Mouse (Mus musculus) forebrain, embryonic 14.5 days (tissue): ENCODE measurements around the gene Emcn. TPM values are rescaled to one million over a fixed set of nuclear protein-coding genes. Genes with fewer than 3 reads are reported as not detected.

Experiments
- ATAC-seq: fragments of 200-750 bp; cut with Nextera tagmentation; 2 replicates; pipeline ENCODE4 v1.8.0; 2017; ENCODE audit warnings: mild to moderate bottlenecking, moderate library complexity
- DNase-seq: peaks from one replicate; pipeline ENCODE4 v3.0.0-alpha.2; 2015; ENCODE audit warnings: low spot score
- H3K27ac ChIP-seq: fragments of 300-500 bp; sonication (generic); 2 replicates; pipeline ENCODE4 v1.5.1; 2014; ENCODE audit warnings: low read depth, mild to moderate bottlenecking, control low read depth, low read length, moderate library complexity
- H3K27me3 ChIP-seq: fragments of 300-500 bp; sonication (generic); replicated peaks from 2 replicates; pipeline ENCODE4 v1.6.1; 2014; ENCODE audit warnings: low read length, control low read depth, mixed read lengths; ENCODE audit not compliant: control insufficient read depth, insufficient read depth
- H3K36me3 ChIP-seq: fragments of 300-500 bp; sonication (generic); 2 replicates; pipeline ENCODE4 v1.6.1; 2014; ENCODE audit warnings: low read length, control low read depth; ENCODE audit not compliant: control insufficient read depth, insufficient read depth
- H3K4me1 ChIP-seq: fragments of 300-500 bp; sonication (generic); 2 replicates; pipeline ENCODE4 v1.6.1; 2014; ENCODE audit warnings: antibody characterized with exemption, low read length, control low read depth; ENCODE audit not compliant: control insufficient read depth, insufficient read depth
- H3K4me2 ChIP-seq: fragments of 300-500 bp; sonication (generic); 2 replicates; pipeline ENCODE4 v1.6.1; 2014; ENCODE audit warnings: mild to moderate bottlenecking, control low read depth, low read length
- H3K4me3 ChIP-seq: fragments of 300-500 bp; sonication (generic); 2 replicates; pipeline ENCODE4 v1.5.1; 2014; ENCODE audit warnings: low read depth, low read length, control low read depth
- H3K9ac ChIP-seq: fragments of 300-500 bp; sonication (generic); 2 replicates; pipeline ENCODE4 v1.6.1; 2014; ENCODE audit warnings: mild to moderate bottlenecking, low read length, control low read depth, moderate library complexity
- H3K9me3 ChIP-seq: fragments of 300-500 bp; sonication (generic); replicated peaks from 2 replicates; pipeline ENCODE4 v1.6.1; 2016; ENCODE audit warnings: low read length, control low read depth, mixed read lengths; ENCODE audit not compliant: control insufficient read depth
- WGBS: fragments of 180-500 bp; shearing (Covaris S2); extraction: QIAGEN DNeasy Blood & Tissue Kit; methylation state at CpG from one replicate; pipeline ENCODE4 v1.1.7; 2014; 5-methylcytosine and 5-hydroxymethylcytosine counted together
- polyA plus RNA-seq: library from polyadenylated mRNA; unstranded; fragments of >200 nt; fragmentation: Nextera tagmentation; extraction: Ambion mirVana; gene quantifications from 2 replicates; pipeline ENCODE4 v1.2.1, GENCODE M21; 2014

The Emcn gene
- polyA plus RNA-seq, 1 experiment from 2014 or later = 12.5 TPM

GRCm38 (mm10) chr3:137318371-137318770 is 22.5 kb upstream of the Emcn start:
- Histone ChIP-seq H3K27ac (no peak overlapping the region), H3K27me3 (no peaks in the 10 kb centered on the region), H3K9me3 (no peaks in the 10 kb centered on the region), H3K4me3 (no peak overlapping the region), H3K9ac (no peak overlapping the region), H3K4me1 (no peaks in the 10 kb centered on the region), H3K4me2 (no peak overlapping the region), H3K36me3 (no peaks in the 10 kb centered on the region)
- no peak for ATAC-seq
- 96% methylated on average over 2 of the region's 2 CpGs for WGBS
- DNase-seq = no peak

- Histone ChIP-seq H3K4me3 (no peak overlapping the region), H3K27ac (no peak overlapping the region), H3K36me3 (no peaks in the 10 kb centered on the region), H3K4me1 (no peaks in the 10 kb centered on the region), H3K27me3 (no peaks in the 10 kb centered on the region), H3K9me3 (no peaks in the 10 kb centered on the region), H3K4me2 (no peak overlapping the region), H3K9ac (no peak overlapping the region)
- ATAC-seq (no peak), DNase-seq (no peak)
- WGBS = 63% methylated on average over 1 of the region's 1 CpGs
Observed at GRCm38 (mm10) chr3:137319950-137320349, 20.9 kb upstream of the Emcn start.

GRCm38 (mm10) chr3:137322304-137322703 is 18.6 kb upstream of the Emcn start:
- H3K9me3 ChIP-seq = no peaks in the 10 kb centered on the region
- H3K36me3 ChIP-seq = no peaks in the 10 kb centered on the region
- H3K27me3 ChIP-seq = no peaks in the 10 kb centered on the region
- ATAC-seq (no peak), DNase-seq (peak; percentile 28)
- H3K27ac ChIP-seq = no peak overlapping the region
- no peak overlapping the region for H3K4me3 ChIP-seq
- H3K4me2 ChIP-seq = no peak overlapping the region
- WGBS = 57% methylated on average over 12 of the region's 12 CpGs
- no peak overlapping the region for H3K9ac ChIP-seq
- no peaks in the 10 kb centered on the region for H3K4me1 ChIP-seq

- Histone ChIP-seq H3K4me3 (no peak overlapping the region), H3K9me3 (no peaks in the 10 kb centered on the region), H3K36me3 (no peaks in the 10 kb centered on the region), H3K4me2 (no peak overlapping the region), H3K27me3 (no peaks in the 10 kb centered on the region), H3K9ac (no peak overlapping the region), H3K27ac (no peak overlapping the region), H3K4me1 (no peaks in the 10 kb centered on the region)
- DNase-seq = peak; percentile 24
- WGBS = 53% methylated on average over 9 of the region's 9 CpGs
- ATAC-seq = no peak
Observed at GRCm38 (mm10) chr3:137329898-137330297, 11.0 kb upstream of the Emcn start.

DNA sequence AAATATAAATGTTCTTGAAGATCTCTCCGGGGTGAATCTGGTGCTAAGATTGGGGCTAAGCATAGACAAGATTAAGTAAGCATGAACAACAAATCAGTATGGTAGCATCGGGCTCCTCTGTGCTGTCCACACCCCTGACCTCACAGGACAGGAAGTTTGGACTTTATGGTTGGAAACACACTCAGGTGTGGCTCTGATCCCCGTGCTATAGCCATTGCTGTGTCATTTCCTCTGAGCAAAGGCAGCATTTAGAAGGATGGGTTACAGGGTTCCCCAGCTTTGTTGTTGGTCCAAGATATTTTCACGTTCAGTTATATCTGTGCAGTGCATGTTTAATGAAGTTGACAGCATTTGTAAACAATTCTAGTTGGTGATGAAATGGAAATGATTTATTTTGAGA is 9.9 kb upstream of the Emcn start:
- H3K4me2 ChIP-seq = no peak overlapping the region
- 86% methylated on average over 4 of the region's 4 CpGs for whole genome bisulfite sequencing
- no peaks in the 10 kb centered on the region for H3K27me3 ChIP-seq
- H3K36me3 ChIP-seq = no peaks in the 10 kb centered on the region
- no peaks in the 10 kb centered on the region for H3K9me3 ChIP-seq
- no peak for ATAC-seq
- no peak overlapping the region for H3K9ac ChIP-seq
- H3K4me1 ChIP-seq = no peaks in the 10 kb centered on the region
- H3K27ac ChIP-seq = no peak overlapping the region
- DNase-seq = no peak
- H3K4me3 ChIP-seq = no peak overlapping the region

DNA sequence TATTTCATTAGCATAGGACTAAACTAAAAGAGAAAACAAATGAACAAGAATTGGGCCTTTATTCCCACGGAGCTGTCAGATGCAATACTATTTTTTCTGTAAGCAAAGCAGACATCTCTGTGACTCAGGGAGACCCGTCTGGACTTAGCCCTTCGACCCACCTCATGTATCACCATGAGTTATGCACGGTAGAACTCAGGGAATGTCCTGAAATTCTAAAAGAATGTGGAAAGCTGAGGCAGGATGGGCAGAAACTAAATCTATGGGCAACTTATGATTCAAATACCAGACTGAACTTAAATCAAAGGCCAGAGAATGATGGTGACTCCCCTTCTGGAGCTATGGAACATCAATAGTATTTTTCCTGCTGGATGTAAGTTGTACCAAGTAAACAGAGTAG is 8.3 kb upstream of the Emcn start:
- no peak for DNase-seq
- Histone ChIP-seq H3K36me3 (no peaks in the 10 kb centered on the region), H3K9ac (no peak overlapping the region), H3K27me3 (no peaks in the 10 kb centered on the region), H3K27ac (no peak overlapping the region), H3K4me3 (no peak overlapping the region), H3K9me3 (no peaks in the 10 kb centered on the region), H3K4me2 (no peak overlapping the region), H3K4me1 (no peaks in the 10 kb centered on the region)
- no peak for ATAC-seq
- 79% methylated on average over 4 of the region's 4 CpGs for WGBS

DNA sequence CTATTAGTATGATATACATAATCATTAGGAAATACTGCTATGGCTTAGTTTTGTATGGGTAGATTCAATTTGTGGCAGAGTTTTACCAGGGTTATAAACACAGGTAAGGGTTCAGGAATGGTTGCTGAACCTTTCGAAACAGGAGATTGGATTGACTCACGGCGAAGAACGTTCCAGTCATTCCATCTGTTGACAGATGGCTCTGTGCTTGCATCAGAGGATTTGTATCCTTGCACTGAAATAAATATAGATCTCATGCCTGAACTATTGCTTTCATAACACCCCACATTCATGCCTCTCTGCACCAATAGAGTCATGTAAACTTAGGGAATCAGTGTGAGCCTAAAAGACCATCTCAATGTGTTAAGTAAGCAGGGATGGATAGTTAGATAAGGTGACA is 4.9 kb upstream of the Emcn start:
- DNase-seq (no peak), ATAC-seq (no peak)
- H3K9me3 ChIP-seq = no peaks in the 10 kb centered on the region
- H3K27me3 ChIP-seq = no peaks in the 10 kb centered on the region
- 88% methylated on average over 4 of the region's 4 CpGs for WGBS
- no peaks in the 10 kb centered on the region for H3K4me1 ChIP-seq
- H3K4me2 ChIP-seq = no peak overlapping the region
- no peaks in the 10 kb centered on the region for H3K36me3 ChIP-seq
- H3K27ac ChIP-seq = no peak overlapping the region
- no peak overlapping the region for H3K4me3 ChIP-seq
- H3K9ac ChIP-seq = no peak overlapping the region

- Histone ChIP-seq H3K9ac (no peak overlapping the region), H3K27ac (no peak overlapping the region), H3K27me3 (no peaks in the 10 kb centered on the region), H3K9me3 (no peaks in the 10 kb centered on the region), H3K4me2 (no peak overlapping the region), H3K36me3 (no peaks in the 10 kb centered on the region), H3K4me1 (no peaks in the 10 kb centered on the region), H3K4me3 (no peak overlapping the region)
- ATAC-seq (no peak), DNase-seq (no peak)
- WGBS = 85% methylated on average over 5 of the region's 5 CpGs
Observed at GRCm38 (mm10) chr3:137343446-137343845, 2.6 kb downstream of the Emcn start.

DNA sequence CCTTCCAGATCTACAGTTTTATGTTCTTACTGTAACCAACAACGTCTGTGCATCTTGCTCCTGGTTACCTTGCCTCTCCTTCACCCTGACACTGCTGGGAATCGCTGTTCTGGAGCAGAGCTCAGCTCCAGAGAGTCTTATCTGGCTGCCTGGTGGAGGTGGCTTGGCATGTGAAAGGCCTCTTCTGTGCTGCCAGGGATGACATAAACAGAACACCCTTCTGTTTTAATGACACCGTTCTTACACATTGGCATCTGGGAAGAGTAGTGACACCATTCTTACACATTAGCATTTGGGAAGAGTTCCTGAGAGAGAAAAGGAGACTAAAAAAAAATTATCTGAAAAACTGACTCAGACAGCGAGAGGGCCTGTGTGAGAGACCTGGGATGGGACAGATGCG is 11.0 kb downstream of the Emcn start:
- H3K27me3 ChIP-seq = no peaks in the 10 kb centered on the region
- H3K36me3 ChIP-seq = no peaks in the 10 kb centered on the region
- H3K4me2 ChIP-seq = no peak overlapping the region
- no peak overlapping the region for H3K4me3 ChIP-seq
- H3K9ac ChIP-seq = no peak overlapping the region
- DNase-seq = no peak
- H3K9me3 ChIP-seq = no peaks in the 10 kb centered on the region
- 83% methylated on average over 5 of the region's 5 CpGs for WGBS
- ATAC-seq = no peak
- H3K4me1 ChIP-seq = no peaks in the 10 kb centered on the region
- no peak overlapping the region for H3K27ac ChIP-seq

DNA sequence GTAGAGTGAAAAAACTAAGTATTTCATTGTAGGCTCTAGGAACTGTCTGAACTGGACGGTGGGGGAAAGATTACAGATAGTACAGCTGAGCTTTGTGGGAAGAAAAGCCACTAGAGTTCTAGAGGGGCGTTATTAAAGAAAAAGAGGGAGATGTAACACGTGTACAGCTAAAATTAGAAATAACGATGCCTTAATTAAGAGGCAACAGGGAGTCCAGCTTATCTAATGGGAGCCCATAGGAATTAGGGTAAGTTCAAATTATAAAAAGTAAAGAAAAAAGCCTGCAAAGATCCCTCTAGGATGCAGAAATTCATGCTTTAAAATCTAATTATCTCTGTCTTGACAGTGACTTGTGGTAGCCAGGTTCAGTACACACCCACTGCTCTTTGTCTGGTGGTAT is 15.8 kb downstream of the Emcn start:
- no peak for DNase-seq
- Histone ChIP-seq H3K9ac (no peak overlapping the region), H3K27me3 (no peaks in the 10 kb centered on the region), H3K4me2 (no peak overlapping the region), H3K4me3 (no peak overlapping the region), H3K9me3 (no peaks in the 10 kb centered on the region), H3K27ac (no peak overlapping the region), H3K36me3 (no peaks in the 10 kb centered on the region), H3K4me1 (no peaks in the 10 kb centered on the region)
- 26% methylated on average over 4 of the region's 4 CpGs for WGBS
- no peak for ATAC-seq
